ENCODE assay signal across 10 mouse cellular contexts in genomic region chr11:57983480-57984342, GRCm38 (mm10). TPM values are rescaled to one million over a fixed set of nuclear protein-coding genes. Genes with fewer than 3 reads are reported as not detected.
DNase-seq lines count a peak whose midpoint lies in the region; ATAC-seq and TF ChIP-seq lines count a peak whose summit lies in the region.
"Had no signal": no experiment of that assay in that cellular context is flagged by ENCODE, and none has a peak within 500 bp of the region (broad histone marks: within the 10 kb centered on the region; RNA-seq: fewer than 3 reads in every experiment).

No protein-coding gene starts in this region.

- peak; percentile 15 for DNase-seq in right cerebral cortex, postnatal 14 days
- no peak for DNase-seq in right cerebral cortex, postnatal 4 days
- peak; percentile 85 for DNase-seq in yolk sac, embryonic 10.5 days (ENCODE audit: low spot score)
- no peak for DNase-seq in layer of hippocampus, adult 11-12 months (ENCODE audit: low spot score)
- DNase-seq in right cerebral cortex, adult 18-20 months: no peak
- no peak for DNase-seq in gastrocnemius, postnatal 10 days

- no peak overlapping the region for H3K4me2 ChIP-seq in intestine, postnatal 0 days (replicated peaks; ENCODE audit: low read depth)
- H3K4me2 ChIP-seq in liver, embryonic 16.5 days (ENCODE audit: low read depth, low read length): peak overlapping the region; percentile 39
- H3K4me2 ChIP-seq: hindbrain, embryonic 12.5 days had no signal

- TF ChIP-seq CTCF in intestine, postnatal 0 days (IDR thresholded peaks at IDR 0.05; ENCODE audit: low read depth): no peak; the same call in 1 of the 2 replicates

- H3K9ac ChIP-seq in intestine, postnatal 0 days (ENCODE audit: low read depth, low read length): no peak overlapping the region
- peak overlapping the region; percentile 48 for H3K9ac ChIP-seq in liver, embryonic 16.5 days (ENCODE audit: low read depth, low read length)
- H3K9ac ChIP-seq: hindbrain, embryonic 12.5 days had no signal

- H3K9me3 ChIP-seq in intestine, postnatal 0 days (ENCODE audit: control insufficient read depth): no peaks in the 10 kb centered on the region
- H3K9me3 ChIP-seq in liver, embryonic 16.5 days (replicated peaks; ENCODE audit: control insufficient read depth, low read length): no peaks in the 10 kb centered on the region
- H3K9me3 ChIP-seq: G1E; hindbrain, embryonic 12.5 days had no signal

- H3K27me3 ChIP-seq in intestine, postnatal 0 days (replicated peaks; ENCODE audit: control insufficient read depth, insufficient read depth, low read length): no peaks in the 10 kb centered on the region
- H3K27me3 ChIP-seq in liver, embryonic 16.5 days (ENCODE audit: control insufficient read depth, insufficient read depth, low read depth, low read length): peaks cover 3% of the 10 kb centered on the region; the same call in 1 of the 2 replicates
- H3K27me3 ChIP-seq: hindbrain, embryonic 12.5 days had no signal

- no peak overlapping the region for H3K27ac ChIP-seq in intestine, postnatal 0 days (ENCODE audit: low read depth, low read length)
- H3K27ac ChIP-seq in liver, embryonic 16.5 days (ENCODE audit: low read length): peak overlapping the region; percentile 90
- H3K27ac ChIP-seq: hindbrain, embryonic 12.5 days had no signal

- H3K36me3 ChIP-seq in intestine, postnatal 0 days (ENCODE audit: control insufficient read depth, insufficient read depth): no peaks in the 10 kb centered on the region
- H3K36me3 ChIP-seq in liver, embryonic 16.5 days (ENCODE audit: control insufficient read depth, insufficient read depth): no peaks in the 10 kb centered on the region
- H3K36me3 ChIP-seq: G1E; hindbrain, embryonic 12.5 days had no signal

- no peak overlapping the region for H3K4me3 ChIP-seq in intestine, postnatal 0 days (ENCODE audit: low read depth, low read length)
- no peak overlapping the region for H3K4me3 ChIP-seq in liver, embryonic 16.5 days (ENCODE audit: low read depth, low read length)
- H3K4me3 ChIP-seq: hindbrain, embryonic 12.5 days had no signal

- 0 out of 2 replicates have a peak, but pooled peaks cover 3% of the 10 kb centered on the region for H3K4me1 ChIP-seq in intestine, postnatal 0 days (replicated peaks; ENCODE audit: control insufficient read depth, insufficient read depth, low read length)
- H3K4me1 ChIP-seq in liver, embryonic 16.5 days (ENCODE audit: control insufficient read depth, low read depth, low read length): peaks cover 23% of the 10 kb centered on the region
- H3K4me1 ChIP-seq: hindbrain, embryonic 12.5 days had no signal

- WGBS in intestine, postnatal 0 days: 26% methylated on average over 16 of the region's 16 CpGs
- WGBS in liver, embryonic 16.5 days (ENCODE audit: insufficient replicate concordance): 34% methylated on average over 16 of the region's 16 CpGs

- 0 out of 2 replicates have a peak, but pooled peaks have one; percentile 31 for ATAC-seq in intestine, postnatal 0 days
- ATAC-seq in liver, embryonic 16.5 days (ENCODE audit: low read depth): peak; percentile 84

RNA-seq across cellular contexts. Expression of gene Larp1, which starts 25.2 kb away (rescaled TPM):
- polyA plus RNA-seq in intestine, postnatal 0 days (2015; fragmentation: Nextera tagmentation; extraction: Ambion mirVana): 9.6 and 11.5 TPM in 2 replicates
- 14.2 and 14.9 TPM in 2 replicates for polyA plus RNA-seq in liver, embryonic 16.5 days (2015; fragmentation: Nextera tagmentation; extraction: Ambion mirVana)
- 10 to 100 TPM; 78.2 to 88.3 TPM for total RNA-seq in gastrocnemius, postnatal 10 days (2021)

Comparison
In these comparisons a context has a peak if more than half of its experiments do, and no peak if none do; other contexts are left out.
1. DNase-seq: peak in right cerebral cortex, postnatal 14 days (single experiment) and yolk sac, embryonic 10.5 days (single experiment); none in right cerebral cortex, postnatal 4 days (single experiment), layer of hippocampus, adult 11-12 months (single experiment), right cerebral cortex, adult 18-20 months (single experiment) and gastrocnemius, postnatal 10 days (single experiment).